Mouse (Mus musculus): Measurements from ENCODE around the gene Bsn.

Gene Bsn

GRCm38 (mm10) chr9:108189787-108190679 is at the start of gene Bsn:
Gene Bsn (minus strand): TSS chr9:108190384.
- DNase-seq: peak; percentile 51

DNA sequence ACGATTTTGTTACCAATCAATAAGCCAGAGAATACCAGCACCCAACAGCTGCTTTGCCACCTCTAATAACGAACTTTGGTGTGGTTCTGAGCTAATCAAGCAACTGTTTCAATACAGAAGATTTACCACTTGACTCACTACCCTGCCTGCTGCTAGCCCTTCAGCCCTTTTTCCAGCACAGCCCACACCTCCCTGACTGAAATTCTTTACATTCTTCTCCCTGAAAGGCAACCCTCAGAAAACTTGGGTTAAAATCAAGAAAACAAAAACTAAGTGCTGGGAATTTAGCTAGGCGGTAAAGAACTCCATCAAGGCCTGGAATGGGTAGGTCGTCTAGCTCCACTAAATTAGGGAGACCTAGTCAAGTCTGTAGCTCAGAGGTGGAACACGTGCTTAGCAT is 49.8 kb upstream of the Bsn start:
- no peak for DNase-seq

- no peak for DNase-seq
These were observed 48.6 kb upstream of the Bsn start for GRCm38 (mm10) chr9:108238831-108239230.

GRCm38 (mm10) chr9:108238402-108238801 is 48.2 kb upstream of the Bsn start:
- DNase-seq: no peak

GRCm38 (mm10) chr9:108234682-108235081 is 44.5 kb upstream of the Bsn start:
- DNase-seq: no peak

DNA sequence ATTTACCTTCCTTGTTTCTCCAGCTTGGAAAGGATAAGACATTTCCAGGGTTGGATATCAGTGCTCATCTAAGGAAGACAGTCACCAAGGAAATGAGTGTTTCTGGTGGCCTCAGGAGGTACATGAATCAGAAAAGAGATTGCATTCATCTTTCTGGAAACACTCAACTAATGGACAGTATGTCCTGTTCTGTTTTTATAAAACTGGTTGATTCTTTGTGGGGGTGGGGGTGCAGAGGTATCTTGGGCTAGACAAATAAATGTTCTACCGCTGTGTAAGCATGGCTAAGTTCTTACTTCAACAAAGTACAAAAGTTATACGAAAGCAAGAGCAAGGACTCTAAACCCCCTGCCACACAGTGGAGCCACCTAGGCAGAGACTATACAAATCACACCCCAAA is 42.7 kb upstream of the Bsn start:
- no peak for DNase-seq

DNA sequence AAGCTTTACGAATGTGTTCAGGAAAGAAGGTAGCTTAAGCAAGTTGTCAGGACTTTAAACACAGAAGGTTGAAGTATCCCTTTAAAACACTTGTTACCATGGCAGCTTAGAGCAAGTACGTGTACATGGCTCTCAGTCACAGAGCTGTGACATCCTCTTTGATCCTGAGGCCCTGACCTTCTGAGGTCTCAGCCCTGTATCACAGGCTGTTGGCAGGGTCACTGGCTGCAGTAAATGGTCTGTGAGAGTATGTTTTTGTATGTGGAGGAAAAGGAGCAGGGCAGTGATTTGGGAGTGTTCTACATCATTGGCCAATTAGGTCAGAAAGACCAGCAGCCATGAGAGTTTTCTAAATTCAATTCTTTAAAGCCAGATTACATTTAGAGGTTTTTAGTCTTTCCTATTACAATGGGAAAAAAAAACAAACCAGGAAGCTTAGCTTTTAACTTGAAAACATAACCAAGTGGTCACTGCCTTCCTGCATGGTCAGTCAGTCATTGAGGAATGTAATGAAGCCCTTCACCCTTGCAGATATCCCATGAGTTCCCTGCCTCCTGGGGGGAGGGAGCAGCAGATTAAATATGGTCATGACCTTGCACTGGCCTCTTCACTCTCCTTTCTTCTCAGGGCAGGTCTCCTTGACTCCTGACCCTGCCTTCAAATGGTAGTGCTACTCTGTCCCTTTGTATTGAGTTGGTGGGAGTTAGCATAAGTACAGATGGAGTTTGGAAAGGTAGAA is 37.9 kb upstream of the Bsn start:
- DNase-seq: no peak

DNA sequence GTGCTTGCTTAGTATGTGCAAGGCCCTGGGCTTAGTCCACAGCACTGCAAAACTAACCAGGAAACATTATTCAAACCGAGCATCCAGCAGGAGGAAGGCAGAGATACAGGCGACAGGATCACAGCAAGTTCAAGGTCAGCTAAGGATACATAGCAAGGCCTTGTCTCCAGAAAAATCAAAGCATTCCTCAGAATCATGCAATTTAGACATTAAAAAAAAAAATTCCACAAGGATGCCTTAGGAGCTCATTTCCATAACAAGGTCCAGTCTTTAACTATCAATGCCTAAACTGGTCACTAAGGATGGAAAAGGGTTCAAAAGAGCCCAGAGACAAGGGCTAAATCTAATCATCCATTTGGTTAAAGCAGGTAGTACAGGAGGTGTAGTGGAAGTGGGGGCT is 35.0 kb upstream of the Bsn start:
- DNase-seq: no peak

DNA sequence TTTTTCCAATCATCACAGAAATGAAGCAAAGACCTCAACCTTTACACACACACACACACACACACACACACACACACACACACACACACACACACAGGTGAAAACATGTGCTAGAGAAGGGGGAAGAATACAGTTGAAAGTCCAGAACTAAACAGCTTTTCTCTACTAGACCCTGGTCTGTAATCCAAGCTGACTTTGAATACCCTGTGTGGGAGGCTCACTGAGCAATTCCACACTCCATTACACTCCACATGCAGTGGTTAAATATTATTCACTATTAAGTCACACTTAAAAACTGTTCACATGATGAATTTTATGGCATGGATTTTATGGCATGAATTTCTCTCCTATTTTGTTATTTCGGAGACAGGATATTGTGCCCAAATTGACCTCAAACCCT is 33.4 kb upstream of the Bsn start:
- no peak for DNase-seq

DNA sequence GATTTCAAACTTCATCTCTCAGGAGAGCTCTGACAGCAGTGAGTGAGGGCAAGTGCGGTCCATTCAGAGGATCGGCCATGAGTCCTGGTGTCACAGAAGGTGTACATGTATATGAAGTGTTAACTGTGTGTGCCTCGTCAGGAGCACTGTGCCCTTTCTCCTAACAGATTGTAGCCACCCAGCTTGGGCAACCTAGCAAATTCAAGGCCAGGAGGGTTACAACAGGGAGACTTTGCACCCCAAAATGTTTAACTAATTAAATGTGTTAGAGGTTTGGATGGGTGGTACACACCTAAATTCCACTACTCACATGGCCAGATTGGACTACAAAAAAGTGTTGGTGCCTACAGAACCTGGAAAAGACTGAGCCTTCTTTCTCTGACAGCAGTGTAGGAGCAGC is 31.4 kb upstream of the Bsn start:
- no peak for DNase-seq

- no peak for DNase-seq
These were observed 30.2 kb upstream of the Bsn start for GRCm38 (mm10) chr9:108220380-108220774.

- no peak for DNase-seq
These were observed 29.7 kb upstream of the Bsn start for GRCm38 (mm10) chr9:108219766-108220379.

- DNase-seq: no peak
These were observed 27.9 kb upstream of the Bsn start for GRCm38 (mm10) chr9:108217936-108218543.

GRCm38 (mm10) chr9:108217406-108217805 is 27.2 kb upstream of the Bsn start:
- no peak for DNase-seq

DNA sequence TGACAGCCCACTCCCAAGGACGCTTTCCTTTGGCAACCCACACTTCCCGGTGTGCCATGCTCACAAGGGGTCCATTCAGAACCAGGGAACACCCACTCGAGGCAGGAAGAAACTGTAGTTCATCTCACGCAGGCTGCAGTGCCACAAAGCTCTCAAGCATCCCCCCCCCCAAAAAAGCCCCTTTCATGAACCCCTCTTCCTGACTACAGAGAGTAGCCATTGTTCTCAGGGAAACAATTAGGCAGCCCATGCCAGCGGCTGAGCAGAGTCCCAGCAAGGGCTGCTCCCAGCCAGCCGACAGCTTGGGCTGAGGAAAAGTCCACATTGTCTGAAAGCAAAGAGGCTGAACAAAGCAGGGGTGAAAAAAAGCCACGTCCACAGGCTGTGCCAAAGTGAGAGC is 22.9 kb upstream of the Bsn start:
- DNase-seq: no peak

DNA sequence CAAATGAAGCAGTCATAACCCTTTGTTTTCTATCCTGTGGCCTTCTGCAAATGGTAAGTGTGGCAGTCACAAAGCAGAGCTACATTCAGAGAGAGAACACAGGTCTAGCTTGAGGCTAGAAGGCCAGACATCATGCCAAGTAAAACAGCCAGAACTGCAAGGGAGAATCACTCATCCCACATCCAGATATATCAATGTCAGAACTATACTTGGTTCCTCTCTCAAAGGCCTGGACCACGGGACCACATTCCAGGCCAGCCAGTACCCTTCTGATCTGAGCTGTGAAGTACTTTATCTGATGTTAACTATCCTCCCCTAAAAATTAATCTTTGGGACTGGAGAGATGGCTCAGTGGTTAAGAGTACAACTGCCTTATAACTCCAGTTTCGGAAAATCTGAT is 22.2 kb upstream of the Bsn start:
- DNase-seq: no peak

- no peak for DNase-seq
These were observed 15.4 kb upstream of the Bsn start for GRCm38 (mm10) chr9:108205571-108205901.

- no peak for DNase-seq
These were observed 14.8 kb upstream of the Bsn start for GRCm38 (mm10) chr9:108204884-108205570.

GRCm38 (mm10) chr9:108203015-108203414 is 12.8 kb upstream of the Bsn start:
- peak; percentile 74 for DNase-seq

GRCm38 (mm10) chr9:108202169-108202568 is 12.0 kb upstream of the Bsn start:
- DNase-seq: no peak

GRCm38 (mm10) chr9:108201160-108201559 is 11.0 kb upstream of the Bsn start:
- DNase-seq: peak; percentile 95

GRCm38 (mm10) chr9:108198621-108199020 is 8.4 kb upstream of the Bsn start:
- DNase-seq: no peak
